Mouse (Mus musculus) brain, embryonic 18.5 days (tissue): Measurements from ENCODE around the gene Mtif3.

ENCODE experiments used
- DNase-seq: peaks from one replicate; pipeline ENCODE4 v3.0.0-alpha.2; 2012; ENCODE audit warnings: low read depth, low spot score

Mtif3 gene

DNA sequence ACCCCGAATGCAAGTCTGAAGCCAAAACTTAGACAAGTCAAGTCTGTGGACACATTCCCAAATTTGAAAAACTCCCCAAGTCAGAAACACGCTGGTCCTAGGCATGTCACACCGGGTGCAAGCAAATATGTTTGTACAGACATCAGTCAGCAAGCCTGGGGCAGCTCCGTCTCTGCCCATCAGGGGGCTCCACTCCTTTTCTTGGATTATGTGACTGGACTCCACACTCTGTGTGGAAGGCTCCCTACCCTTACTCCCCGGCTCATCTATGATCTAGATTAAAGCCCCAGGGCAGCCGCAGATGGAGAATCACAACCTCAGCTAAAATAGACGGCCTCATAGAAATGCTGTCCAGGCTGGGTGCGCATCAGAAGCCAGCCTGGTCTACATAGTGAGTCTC is 47.3 kb downstream of the Mtif3 start:
- DNase-seq = no peak

DNA sequence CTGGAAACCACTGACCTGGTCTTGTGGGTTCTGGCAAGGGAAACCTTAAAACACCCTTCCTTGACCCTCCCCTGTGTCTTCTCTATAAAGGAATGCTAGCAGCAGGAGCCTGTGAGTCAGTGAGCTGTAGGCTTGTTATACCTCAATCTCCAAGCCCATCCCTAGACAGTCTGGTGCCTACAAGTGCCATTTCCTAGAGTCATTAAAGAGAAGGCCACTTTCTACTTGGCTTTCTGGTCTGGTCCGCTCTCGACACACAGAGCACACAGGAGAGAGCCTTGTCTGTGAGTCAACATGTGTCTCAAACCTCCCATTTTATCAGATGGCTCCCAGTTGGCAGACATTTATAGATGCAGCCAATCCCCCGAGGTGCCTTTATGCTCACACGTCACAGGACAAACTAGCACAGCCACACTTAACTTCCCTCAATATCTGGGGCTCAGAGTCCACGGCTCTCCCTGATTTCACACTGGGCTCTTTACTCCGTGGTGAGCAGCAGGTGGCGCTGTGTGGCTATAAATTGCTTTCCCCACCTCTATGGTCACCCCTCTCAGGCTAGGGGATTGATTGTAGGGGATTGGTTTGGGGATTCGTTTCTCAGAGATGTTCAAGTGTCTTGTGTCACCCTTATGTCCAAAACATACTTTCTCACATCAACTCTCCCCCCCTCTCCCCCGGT is 49.4 kb downstream of the Mtif3 start:
- DNase-seq = no peak

DNA sequence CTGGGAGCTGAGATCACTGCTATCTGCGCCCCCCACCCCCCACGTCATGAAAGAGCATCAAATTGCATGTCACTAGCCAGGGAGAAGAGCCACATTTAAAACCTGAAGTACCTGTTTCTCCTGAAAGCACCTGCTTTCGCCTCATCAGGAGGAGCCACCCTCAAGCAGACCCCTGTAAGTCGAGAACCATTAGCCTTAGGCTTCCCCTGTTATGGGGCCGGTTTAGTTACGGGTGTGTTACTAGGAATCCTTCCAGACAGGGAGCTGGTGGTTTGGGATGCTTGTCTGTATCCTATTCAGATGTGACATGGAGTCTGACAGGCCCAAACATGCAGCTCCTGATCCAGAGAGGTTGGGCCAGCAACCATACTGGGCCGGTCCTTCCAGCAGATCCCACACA is 50.2 kb downstream of the Mtif3 start:
- no peak for DNase-seq

DNA sequence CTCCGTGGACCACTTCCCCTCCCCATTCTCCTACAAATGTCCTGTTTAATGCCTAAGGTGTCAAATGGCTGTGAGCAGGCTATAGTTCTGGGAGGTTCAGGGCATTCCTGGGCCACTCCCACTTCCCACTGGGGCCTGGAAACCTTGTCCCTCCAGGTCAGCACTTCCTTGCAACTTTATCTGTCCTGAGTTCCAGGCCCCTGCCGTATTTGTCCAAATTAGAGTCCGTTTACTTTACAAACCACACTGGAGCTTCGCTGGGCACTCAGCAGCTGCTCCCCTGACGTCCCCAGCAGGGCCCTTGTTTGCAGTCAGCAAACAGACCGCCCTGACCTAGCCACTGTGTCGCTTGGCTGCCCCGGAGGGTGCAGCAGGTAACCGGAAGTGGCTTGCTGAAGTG is 51.4 kb downstream of the Mtif3 start:
- DNase-seq = no peak

DNA sequence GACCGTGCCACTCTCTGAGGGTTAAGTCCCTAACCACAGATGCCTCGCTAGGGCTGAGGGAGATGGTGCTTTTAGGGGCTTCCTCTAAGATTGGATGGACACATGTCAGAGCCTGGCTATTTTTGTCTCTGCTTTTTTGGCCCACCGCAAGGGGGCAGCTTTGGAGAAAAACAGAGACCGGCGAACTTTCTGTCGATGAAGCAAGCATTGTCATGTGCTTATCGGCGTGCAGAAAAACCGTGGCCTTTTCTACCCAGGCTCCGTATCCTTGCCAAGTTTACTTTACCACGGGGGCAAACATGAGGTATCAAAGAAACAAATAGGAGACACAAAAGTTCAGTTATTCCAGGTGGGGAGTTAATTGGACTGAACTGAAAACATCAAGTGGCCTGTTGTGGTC is 55.0 kb downstream of the Mtif3 start:
- DNase-seq = no peak

DNA sequence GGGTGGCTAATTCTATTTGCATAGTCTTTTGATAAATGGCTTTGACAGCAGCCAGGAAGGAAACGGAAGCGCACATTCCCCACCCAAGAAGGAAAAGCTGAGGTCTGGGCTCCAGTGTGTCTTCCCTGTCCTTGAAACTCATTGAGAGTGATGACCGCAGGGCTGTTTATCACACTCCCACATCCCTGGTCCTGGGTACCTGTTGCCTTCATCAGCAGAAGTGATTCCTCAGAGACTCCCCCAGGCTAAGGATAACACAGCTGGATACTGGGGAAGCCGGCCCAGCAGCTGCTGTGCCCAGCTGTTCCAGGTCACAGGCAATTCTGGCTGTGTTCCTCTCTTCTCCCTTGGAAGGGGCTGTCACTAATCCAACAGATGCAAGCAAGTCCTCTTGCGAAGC is 56.1 kb downstream of the Mtif3 start:
- no peak for DNase-seq

DNA sequence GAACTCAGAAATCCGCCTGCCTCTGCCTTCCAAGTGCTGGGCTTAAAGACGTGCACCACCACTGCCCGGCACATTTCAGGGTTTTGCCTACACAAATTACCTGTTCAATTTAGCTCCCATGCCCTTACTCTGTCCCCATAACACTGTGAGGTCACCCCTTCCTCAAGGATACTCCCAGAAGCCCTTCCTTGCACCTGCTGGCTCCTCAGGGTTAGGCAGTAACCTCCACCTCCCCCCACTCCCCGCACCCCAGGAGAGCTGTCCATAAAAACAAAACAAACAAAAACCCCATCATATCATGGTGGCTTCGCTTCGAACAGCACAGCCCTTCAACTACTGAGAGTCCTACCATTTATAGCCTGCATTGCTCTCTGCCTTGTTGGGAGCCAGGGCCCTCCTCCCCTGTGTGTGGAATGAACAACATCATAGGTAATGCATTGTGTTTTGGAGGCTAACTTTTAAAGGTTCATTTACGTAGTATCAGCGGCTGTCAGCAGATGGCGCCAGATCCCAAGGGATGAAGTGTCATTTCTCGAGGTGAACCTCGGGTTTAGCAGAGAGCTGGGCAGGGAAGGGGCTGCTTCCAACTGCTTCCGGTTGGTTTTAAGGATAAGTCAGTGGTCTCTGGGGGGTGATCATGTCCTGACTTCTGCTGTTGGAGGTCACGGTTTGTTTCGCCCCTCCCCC is 58.0 kb downstream of the Mtif3 start:
- no peak for DNase-seq

DNA sequence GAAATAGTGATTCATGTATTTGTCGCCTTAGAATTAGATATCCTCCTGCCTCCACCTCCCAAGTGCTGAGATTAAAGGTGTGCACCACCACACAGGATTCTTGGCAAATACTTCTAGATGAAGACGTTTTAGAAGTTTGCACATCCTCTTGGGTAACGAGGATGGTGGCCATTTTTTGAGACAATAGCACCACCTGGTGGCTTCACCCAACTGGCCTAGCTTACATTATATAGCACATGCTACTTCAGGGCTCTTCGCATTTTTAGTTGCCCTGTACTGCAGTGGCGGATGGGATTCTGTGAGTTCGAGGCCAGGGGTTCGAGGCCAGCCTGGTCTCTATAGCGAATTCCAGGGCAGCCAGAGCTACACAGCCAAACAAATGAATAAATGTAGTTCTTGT is 59.2 kb downstream of the Mtif3 start:
- no peak for DNase-seq
